Mouse (Mus musculus): Measurements from ENCODE around the gene Ccdc86. TPM values are rescaled to one million over a fixed set of nuclear protein-coding genes. Genes with fewer than 3 reads are reported as not detected.

The Ccdc86 gene
- 10 to 100 TPM; 27.2 to 34.8 TPM for total RNA-seq (2023)

GRCm38 (mm10) chr19:10949112-10949511 is at the start of gene Ccdc86:
Gene Ccdc86 (minus strand): TSS chr19:10949266.

GRCm38 (mm10) chr19:10993150-10993549 is 44.1 kb upstream of the Ccdc86 start, which contains the start of gene Ms4a15:
Gene Ms4a15 (minus strand): TSS chr19:10993250.

DNA sequence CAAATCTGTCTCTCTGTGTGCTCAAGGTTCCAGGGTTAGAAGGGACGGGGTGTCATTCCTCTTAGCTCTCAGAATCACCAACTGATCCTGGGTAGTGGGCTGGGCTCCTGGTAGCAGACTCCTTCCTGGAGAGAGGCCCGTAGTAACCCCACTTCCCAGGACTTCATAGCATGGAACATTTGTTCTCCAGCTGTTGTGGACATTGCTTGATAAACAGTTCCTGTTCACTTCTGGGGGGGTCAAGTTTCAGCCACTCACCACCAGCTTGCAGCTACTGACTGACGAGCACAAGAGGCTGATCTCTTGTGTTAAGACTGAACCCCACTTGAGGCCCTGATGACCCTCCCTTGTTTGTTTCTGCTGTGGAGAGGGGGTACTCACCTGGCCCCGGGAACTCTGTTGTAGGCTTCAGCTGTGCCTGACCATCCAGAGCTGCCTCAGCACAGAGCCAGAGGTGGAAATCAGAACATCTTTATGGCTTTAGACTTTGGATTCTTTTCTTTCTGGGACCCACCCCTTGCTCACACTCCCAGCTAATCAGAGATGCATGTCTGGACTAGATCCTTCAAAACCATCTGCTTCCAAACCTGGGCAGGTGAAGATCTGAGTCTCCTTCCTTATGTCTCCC is 25.3 kb upstream of the Ccdc86 start, which contains the start of gene Ms4a10:
Gene Ms4a10, minus strand, starts transcription at position 433 of the 628 bp plus-strand sequence.

GRCm38 (mm10) chr19:10937110-10937563 is 11.9 kb downstream of the Ccdc86 start, which contains the start of gene Ptgdr2:
Gene Ptgdr2 (plus strand): TSS chr19:10937160.

DNA sequence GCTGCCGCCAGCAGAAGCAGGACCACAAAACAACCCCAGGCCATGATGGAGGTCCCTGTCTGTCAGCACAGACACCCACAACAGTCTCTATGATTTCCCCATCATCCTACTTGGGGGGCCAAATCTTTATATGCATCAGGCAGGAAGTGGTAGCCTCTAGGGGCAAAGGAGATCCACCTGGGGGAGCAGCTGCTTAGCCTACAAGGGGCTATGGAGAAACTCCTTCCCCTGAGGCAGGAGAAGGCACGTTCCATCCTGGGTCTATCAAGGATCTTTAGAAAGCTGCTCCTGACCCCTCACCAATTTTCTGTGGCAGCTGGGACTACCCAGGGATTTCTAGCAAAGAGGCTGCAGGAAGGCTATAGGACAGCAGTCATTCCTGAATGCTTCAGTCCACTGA is 28.5 kb downstream of the Ccdc86 start, which contains the start of gene Zp1:
Gene Zp1, minus strand, starts transcription at position 101 of the 400 bp plus-strand sequence.

DNA sequence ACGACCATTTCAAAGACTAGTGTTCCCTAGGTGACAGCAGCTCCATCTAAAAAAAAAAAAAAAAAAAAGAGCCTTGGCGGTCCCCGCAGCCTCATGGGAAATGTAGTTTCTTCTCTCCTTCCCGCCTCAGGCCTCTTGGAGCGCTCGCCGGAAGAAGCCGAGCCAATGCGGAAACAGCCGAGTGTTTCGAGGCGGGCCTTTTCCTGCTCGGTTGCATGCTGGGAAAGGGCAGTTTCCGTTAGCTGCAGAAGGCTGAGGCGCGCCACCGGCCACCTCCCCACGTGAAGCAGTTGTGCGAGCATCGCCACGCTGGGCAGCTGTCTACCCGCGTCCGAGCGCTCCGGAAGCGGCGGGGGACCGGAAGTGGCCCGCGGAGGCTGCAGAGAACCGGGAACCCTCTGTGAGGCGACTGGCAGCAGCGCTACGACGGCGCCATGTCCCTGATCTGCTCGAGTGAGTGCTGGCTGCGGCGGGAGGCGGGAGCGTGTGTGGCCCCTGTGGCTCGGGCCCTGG is 54.0 kb downstream of the Ccdc86 start, which contains the start of gene Prpf19:
Gene Prpf19, plus strand, starts transcription at position 216 of the 513 bp plus-strand sequence.

Other genes with a start within 250 kb of the Ccdc86 start
- gene Cd5, start 210.3 kb downstream of the Ccdc86 start, total RNA-seq (2023): 1 to 10 TPM; 1.0 to 1.5 TPM
- under 1 TPM; 0.21 to 0.82 TPM for gene Cd6, start 119.2 kb downstream of the Ccdc86 start, total RNA-seq (2023)
- gene Slc15a3, start 109.5 kb downstream of the Ccdc86 start, total RNA-seq (2023): 100 to 1,000 TPM; 139 to 150 TPM
- gene Tmem132a, start 79.3 kb downstream of the Ccdc86 start, total RNA-seq (2023): 1 to 10 TPM; 1.7 to 3.2 TPM
- gene Tmem109, start 67.3 kb downstream of the Ccdc86 start, total RNA-seq (2023): 10 to 100 TPM; 65.0 to 80.6 TPM
- gene Prpf19, start 54.0 kb downstream of the Ccdc86 start, total RNA-seq (2023): 10 to 100 TPM; 76.7 to 80.8 TPM
- not detected for gene Zp1, start 28.6 kb downstream of the Ccdc86 start, total RNA-seq (2023)
- gene Ptgdr2, start 12.1 kb downstream of the Ccdc86 start, total RNA-seq (2023): not detected
- gene Ms4a10, start 25.4 kb upstream of the Ccdc86 start, total RNA-seq (2023): not detected
- gene Ms4a15, start 44.0 kb upstream of the Ccdc86 start, total RNA-seq (2023): not detected
- not detected for gene Ms4a18, start 68.8 kb upstream of the Ccdc86 start, total RNA-seq (2023)
- gene Ms4a8a, start 131.8 kb upstream of the Ccdc86 start, total RNA-seq (2023): 10 to 100 TPM; 89.5 to 96.5 TPM
- not detected for gene 1700017D01Rik, start 181.6 kb upstream of the Ccdc86 start, total RNA-seq (2023)
- gene 1700025F22Rik, start 216.1 kb upstream of the Ccdc86 start, total RNA-seq (2023): not detected
- gene Ms4a13, start 247.5 kb upstream of the Ccdc86 start, total RNA-seq (2023): not detected